Mouse (Mus musculus) embryonic facial prominence, embryonic 15.5 days (tissue): Measurements from ENCODE around the gene Drd1. TPM values are rescaled to one million over a fixed set of nuclear protein-coding genes. Genes with fewer than 3 reads are reported as not detected.

Experiments
- ATAC-seq: fragments of 200-750 bp; cut with Nextera tagmentation; 2 replicates; pipeline ENCODE4 v1.8.0; 2017; ENCODE audit warnings: low read depth, moderate TSS enrichment; ENCODE audit not compliant: insufficient number of reproducible peaks, low FRiP score, low TSS enrichment
- H3K27ac ChIP-seq: fragments of 300-500 bp; sonication (generic); replicated peaks from 2 replicates; pipeline ENCODE4 v1.5.1; 2015; ENCODE audit warnings: mild to moderate bottlenecking, inconsistent platforms
- H3K27me3 ChIP-seq: fragments of 300-500 bp; sonication (generic); 2 replicates; pipeline ENCODE4 v1.6.1; 2015; ENCODE audit warnings: inconsistent platforms
- H3K36me3 ChIP-seq: fragments of 300-500 bp; sonication (generic); 2 replicates; pipeline ENCODE4 v1.6.1; 2015; ENCODE audit warnings: mild to moderate bottlenecking, inconsistent platforms
- H3K4me1 ChIP-seq: fragments of 300-500 bp; sonication (generic); 2 replicates; pipeline ENCODE4 v1.6.1; 2015; ENCODE audit warnings: inconsistent platforms
- H3K4me2 ChIP-seq: fragments of 300-500 bp; sonication (generic); replicated peaks from 2 replicates; pipeline ENCODE4 v1.6.1; 2015; ENCODE audit warnings: mild to moderate bottlenecking, inconsistent platforms
- H3K4me3 ChIP-seq: fragments of 300-500 bp; sonication (generic); replicated peaks from 2 replicates; pipeline ENCODE4 v1.5.1; 2015; ENCODE audit warnings: mild to moderate bottlenecking, inconsistent platforms
- H3K9ac ChIP-seq: fragments of 300-500 bp; sonication (generic); 2 replicates; pipeline ENCODE4 v1.6.1; 2015; ENCODE audit warnings: inconsistent platforms
- H3K9me3 ChIP-seq: fragments of 300-500 bp; sonication (generic); replicated peaks from 2 replicates; pipeline ENCODE4 v1.6.1; 2016; ENCODE audit warnings: inconsistent platforms
- WGBS: fragments of 180-500 bp; shearing (Covaris S2); methylation state at CpG from one replicate; pipeline ENCODE4 v1.1.7; 2015; 5-methylcytosine and 5-hydroxymethylcytosine counted together
- polyA plus RNA-seq: library from polyadenylated mRNA; unstranded; fragments of >200 nt; fragmentation: Nextera tagmentation; extraction: Ambion mirVana; gene quantifications from 2 replicates; pipeline ENCODE4 v1.2.1, GENCODE M21; 2015

Gene Drd1
- polyA plus RNA-seq, 1 experiment from 2014 or later = 1.0 TPM

DNA sequence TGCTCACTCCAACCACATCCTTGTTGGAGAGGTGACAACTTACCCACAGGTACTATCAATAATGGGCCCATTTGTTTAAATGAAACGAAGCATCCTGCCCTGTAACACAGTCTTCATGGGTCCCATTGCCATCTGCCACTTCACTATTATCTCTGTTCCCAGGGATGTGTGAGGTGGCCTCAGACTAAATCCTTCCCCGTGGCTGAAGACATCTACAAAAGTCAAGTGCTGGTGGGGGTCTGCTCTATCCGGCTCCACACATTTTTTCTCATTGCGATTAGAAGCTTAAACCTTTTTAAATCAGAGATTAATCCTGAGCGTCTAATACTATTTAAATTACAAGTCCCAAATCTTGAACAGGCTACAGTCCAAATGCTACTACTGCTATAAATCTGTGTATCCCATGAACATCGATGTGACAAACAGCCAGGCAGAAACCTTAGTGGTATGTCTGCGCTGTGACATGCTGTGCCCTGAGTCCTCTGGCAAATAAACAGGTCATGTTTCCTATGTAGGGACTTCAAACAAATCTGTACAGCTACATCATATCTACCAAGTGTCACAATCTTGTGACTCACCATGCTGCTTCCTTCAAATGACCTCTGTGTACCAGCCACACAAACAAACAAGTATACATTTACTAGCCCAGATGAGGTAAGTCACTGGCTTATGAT lies 6.7 kb downstream of the Drd1 start:
- no peak overlapping the region for H3K27ac ChIP-seq
- H3K9ac ChIP-seq = no peak overlapping the region
- no peak for ATAC-seq
- no peaks in the 10 kb centered on the region for H3K9me3 ChIP-seq
- 79% methylated on average over 7 of the region's 7 CpGs for WGBS
- H3K27me3 ChIP-seq = peaks cover 12% of the 10 kb centered on the region
- no peak overlapping the region for H3K4me2 ChIP-seq
- peaks cover 6% of the 10 kb centered on the region; the same call in 1 of the 2 replicates for H3K4me1 ChIP-seq
- no peak overlapping the region for H3K4me3 ChIP-seq
- H3K36me3 ChIP-seq = no peaks in the 10 kb centered on the region

DNA sequence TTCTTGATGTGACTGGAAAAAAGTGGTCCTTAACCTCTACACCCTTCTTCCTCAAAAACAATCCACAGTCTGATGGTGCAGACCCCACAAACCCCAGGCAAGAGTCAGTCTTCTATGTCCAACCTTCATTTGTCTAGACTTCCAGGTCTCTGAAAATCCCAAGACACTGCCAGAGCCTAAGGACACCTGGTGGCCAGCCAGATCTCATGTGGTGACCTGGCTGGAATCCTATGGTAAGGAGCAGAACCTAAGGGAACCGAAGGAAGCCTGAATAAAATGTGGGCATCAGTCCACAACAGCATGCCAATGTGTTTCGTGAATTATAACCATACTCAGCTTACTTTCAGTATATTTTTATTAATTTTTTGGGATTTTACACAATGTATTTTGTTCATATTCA lies 15.2 kb downstream of the Drd1 start:
- Histone ChIP-seq H3K27ac (no peak overlapping the region), H3K36me3 (no peaks in the 10 kb centered on the region), H3K4me3 (no peak overlapping the region), H3K4me1 (no peaks in the 10 kb centered on the region), H3K9me3 (no peaks in the 10 kb centered on the region), H3K9ac (no peak overlapping the region), H3K27me3 (no peaks in the 10 kb centered on the region), H3K4me2 (no peak overlapping the region)
- no peak for ATAC-seq
- 83% methylated on average over 2 of the region's 2 CpGs for WGBS

DNA sequence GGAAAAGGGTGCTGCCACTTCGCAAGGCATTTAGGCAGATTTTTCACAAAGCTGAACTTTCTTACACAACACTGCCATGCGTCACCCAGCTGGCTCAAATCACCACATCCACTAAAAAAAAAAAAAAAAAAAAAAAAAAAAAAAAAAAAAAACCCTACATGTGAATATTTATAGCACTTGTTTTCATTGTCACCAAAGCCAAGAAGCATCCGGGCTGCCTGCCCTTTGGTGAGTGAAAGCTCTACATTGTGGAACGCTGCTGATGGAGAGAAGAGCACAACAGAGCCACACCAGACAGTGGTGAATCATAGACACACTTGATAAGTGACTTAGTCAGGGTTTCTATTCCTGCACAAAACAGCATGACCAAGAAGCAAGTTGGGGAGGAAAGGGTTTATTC lies 17.6 kb downstream of the Drd1 start:
- Histone ChIP-seq H3K4me2 (no peak overlapping the region), H3K27ac (no peak overlapping the region), H3K36me3 (no peaks in the 10 kb centered on the region), H3K4me1 (no peaks in the 10 kb centered on the region), H3K27me3 (no peaks in the 10 kb centered on the region), H3K9ac (no peak overlapping the region), H3K9me3 (no peaks in the 10 kb centered on the region), H3K4me3 (no peak overlapping the region)
- no peak for ATAC-seq
- WGBS = 79% methylated on average over 4 of the region's 4 CpGs

DNA sequence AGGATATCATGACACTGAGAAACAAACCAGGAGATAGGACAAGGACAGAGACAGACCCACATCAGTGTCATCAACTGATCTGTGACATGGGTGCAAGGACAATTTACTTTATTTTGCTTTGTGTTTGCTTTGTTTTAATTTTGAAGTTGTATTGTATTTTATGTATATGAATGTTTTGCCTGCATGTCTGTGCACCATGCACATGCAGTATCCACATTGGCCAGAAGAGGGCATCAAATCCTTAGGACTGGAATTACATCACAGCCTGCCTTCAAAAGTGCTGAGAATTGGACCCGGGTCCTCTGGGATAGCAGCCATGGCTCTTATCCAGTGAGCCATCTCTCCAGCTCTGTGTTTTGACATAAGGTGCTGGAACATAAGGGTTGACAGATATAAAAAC lies 20.0 kb downstream of the Drd1 start:
- no peaks in the 10 kb centered on the region for H3K4me1 ChIP-seq
- H3K27ac ChIP-seq = no peak overlapping the region
- no peak overlapping the region for H3K4me3 ChIP-seq
- ATAC-seq = no peak
- no peaks in the 10 kb centered on the region for H3K36me3 ChIP-seq
- H3K9me3 ChIP-seq = no peaks in the 10 kb centered on the region
- H3K27me3 ChIP-seq = no peaks in the 10 kb centered on the region
- 70% methylated on average over 1 of the region's 1 CpGs for WGBS
- no peak overlapping the region for H3K4me2 ChIP-seq
- H3K9ac ChIP-seq = no peak overlapping the region

DNA sequence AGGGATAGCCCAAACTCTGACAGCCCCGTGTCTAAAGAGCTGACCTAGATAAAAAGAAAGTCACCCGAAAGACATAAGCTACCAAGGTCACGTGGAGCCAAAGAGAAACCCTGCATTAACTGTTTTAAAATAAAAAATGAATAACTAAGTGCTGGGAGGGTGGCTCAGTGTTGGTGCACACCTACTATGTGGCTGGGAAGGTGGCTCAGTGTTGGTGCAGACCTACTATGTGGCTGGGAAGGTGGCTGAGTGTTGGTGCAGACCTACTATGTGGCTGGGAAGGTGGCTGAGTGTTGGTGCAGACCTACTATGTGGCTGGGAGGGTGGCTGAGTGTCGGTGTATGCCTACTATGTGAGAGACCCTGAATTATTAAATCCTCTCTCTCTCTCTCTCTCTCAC lies 21.9 kb downstream of the Drd1 start:
- H3K9ac ChIP-seq = no peak overlapping the region
- H3K4me2 ChIP-seq = no peak overlapping the region
- H3K4me1 ChIP-seq = no peaks in the 10 kb centered on the region
- no peaks in the 10 kb centered on the region for H3K36me3 ChIP-seq
- H3K9me3 ChIP-seq = no peaks in the 10 kb centered on the region
- H3K4me3 ChIP-seq = no peak overlapping the region
- 78% methylated on average over 4 of the region's 4 CpGs for WGBS
- no peak for ATAC-seq
- no peaks in the 10 kb centered on the region for H3K27me3 ChIP-seq
- no peak overlapping the region for H3K27ac ChIP-seq

DNA sequence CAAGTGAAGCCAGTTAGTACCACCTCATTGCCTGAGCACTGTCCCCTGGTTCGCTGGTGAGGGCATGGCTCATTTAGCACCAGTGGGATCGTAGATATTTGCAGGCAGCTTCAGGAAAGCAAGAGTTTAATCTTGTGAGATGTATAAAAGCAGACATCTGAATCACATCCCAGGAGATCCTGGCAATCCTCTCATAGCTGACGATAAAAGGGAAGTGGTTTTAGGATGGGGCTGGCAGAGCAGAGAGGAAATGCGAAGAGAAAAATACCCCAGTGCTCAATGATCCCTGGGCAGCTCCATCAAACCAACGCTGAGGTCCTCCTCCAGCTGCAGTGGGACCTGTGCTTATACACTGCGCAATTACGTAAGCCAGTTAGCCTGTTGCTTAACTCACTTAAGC lies 28.4 kb downstream of the Drd1 start:
- Histone ChIP-seq H3K4me2 (no peak overlapping the region), H3K27ac (no peak overlapping the region), H3K36me3 (no peaks in the 10 kb centered on the region), H3K4me3 (no peak overlapping the region), H3K9ac (no peak overlapping the region), H3K4me1 (no peaks in the 10 kb centered on the region), H3K9me3 (no peaks in the 10 kb centered on the region), H3K27me3 (no peaks in the 10 kb centered on the region)
- no peak for ATAC-seq
- WGBS = 68% methylated on average over 7 of the region's 7 CpGs

DNA sequence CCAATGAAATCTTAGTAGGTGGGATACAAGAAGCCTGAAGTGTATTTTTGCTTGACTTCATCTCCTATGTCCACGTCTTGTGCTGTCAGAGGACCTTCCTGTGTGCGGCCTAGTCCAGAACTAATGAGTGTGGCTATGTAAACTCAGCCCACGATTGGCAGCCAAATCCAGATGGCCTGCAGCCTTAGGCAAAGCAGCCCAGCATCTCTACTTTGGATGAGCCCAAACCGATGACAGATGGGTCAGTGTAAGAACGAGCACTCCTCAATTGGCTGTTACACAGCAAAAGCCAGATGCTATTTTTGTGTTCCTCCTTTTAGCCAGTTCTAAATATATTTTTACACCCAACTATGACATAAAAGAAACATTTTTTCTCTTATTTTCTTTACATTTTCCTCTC lies 32.2 kb downstream of the Drd1 start:
- ATAC-seq = no peak
- H3K4me3 ChIP-seq = no peak overlapping the region
- 38% methylated on average over 5 of the region's 5 CpGs for WGBS

DNA sequence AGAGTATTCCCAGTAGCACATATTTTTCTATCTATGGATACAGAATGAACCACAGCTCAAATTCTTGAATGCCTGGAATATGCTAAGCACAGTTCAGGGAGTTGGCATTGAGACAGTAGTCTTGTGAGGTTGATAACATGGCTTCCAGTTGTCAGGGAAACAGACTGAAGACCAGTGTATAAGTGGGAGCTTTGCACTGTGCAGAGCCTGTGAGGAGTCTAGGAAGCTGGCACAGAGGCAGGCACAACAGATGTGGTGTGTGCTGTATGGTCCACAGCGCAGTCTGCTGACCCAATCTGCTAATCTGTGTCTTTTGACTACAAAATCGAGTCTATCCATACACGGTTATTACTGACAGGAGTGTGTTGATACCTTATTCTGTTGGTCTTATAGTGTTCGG lies 46.8 kb downstream of the Drd1 start:
- H3K27me3 ChIP-seq = no peaks in the 10 kb centered on the region

More for the DNA sequence above, 32.2 kb downstream of the Drd1 start:
- Histone ChIP-seq H3K36me3 (no peaks in the 10 kb centered on the region), H3K27ac (no peak overlapping the region), H3K9me3 (no peaks in the 10 kb centered on the region), H3K4me1 (no peaks in the 10 kb centered on the region), H3K9ac (no peak overlapping the region), H3K4me2 (no peak overlapping the region), H3K27me3 (no peaks in the 10 kb centered on the region)

More for the DNA sequence above, 46.8 kb downstream of the Drd1 start:
- ATAC-seq = no peak
- no peak overlapping the region for H3K27ac ChIP-seq
- 87% methylated on average over 4 of the region's 4 CpGs for WGBS
- H3K9ac ChIP-seq = no peak overlapping the region
- no peaks in the 10 kb centered on the region for H3K36me3 ChIP-seq
- no peaks in the 10 kb centered on the region for H3K4me1 ChIP-seq
- no peak overlapping the region for H3K4me2 ChIP-seq
- no peaks in the 10 kb centered on the region for H3K9me3 ChIP-seq
- H3K4me3 ChIP-seq = no peak overlapping the region

Other genes starting within 250 kb of the Drd1 start
- gene Sfxn1, start 16.2 kb upstream of the Drd1 start, polyA plus RNA-seq = 43.8 and 44.6 TPM in 2 replicates
- 0.09 and 0.12 TPM in 2 replicates for gene Hrh2, start 136.4 kb upstream of the Drd1 start, polyA plus RNA-seq